Mouse (Mus musculus): Measurements from ENCODE around the gene Sgpp2.

Gene Sgpp2

GRCm38 (mm10) chr1:78409396-78409795 is 99.3 kb downstream of the Sgpp2 start:
- DNase-seq, result no peak

GRCm38 (mm10) chr1:78412668-78413067 is 102.5 kb downstream of the Sgpp2 start:
- DNase-seq, result no peak

GRCm38 (mm10) chr1:78414421-78414820 is 104.3 kb downstream of the Sgpp2 start:
- no peak for DNase-seq

GRCm38 (mm10) chr1:78417154-78417911 is 107.2 kb downstream of the Sgpp2 start:
- no peak for DNase-seq

- peak; percentile 58 for DNase-seq
Observed at GRCm38 (mm10) chr1:78419593-78419992, 109.4 kb downstream of the Sgpp2 start.

GRCm38 (mm10) chr1:78420271-78420670 is 110.1 kb downstream of the Sgpp2 start:
- DNase-seq, result no peak

- DNase-seq, result no peak
Observed at GRCm38 (mm10) chr1:78421749-78422148, 111.6 kb downstream of the Sgpp2 start.

GRCm38 (mm10) chr1:78422576-78422975 is 112.4 kb downstream of the Sgpp2 start:
- no peak for DNase-seq

- no peak for DNase-seq
Observed at GRCm38 (mm10) chr1:78424848-78425247, 114.7 kb downstream of the Sgpp2 start.

GRCm38 (mm10) chr1:78425309-78425708 is 115.2 kb downstream of the Sgpp2 start:
- no peak for DNase-seq

- DNase-seq, result peak; percentile 33
Observed at GRCm38 (mm10) chr1:78425793-78426700, 115.9 kb downstream of the Sgpp2 start.

- no peak for DNase-seq
Observed at GRCm38 (mm10) chr1:78426841-78427240, 116.7 kb downstream of the Sgpp2 start.

- no peak for DNase-seq
Observed at GRCm38 (mm10) chr1:78428851-78429250, 118.7 kb downstream of the Sgpp2 start.

GRCm38 (mm10) chr1:78433472-78433871 is 123.3 kb downstream of the Sgpp2 start:
- DNase-seq, result no peak

- DNase-seq, result no peak
Observed at GRCm38 (mm10) chr1:78435967-78436366, 125.8 kb downstream of the Sgpp2 start.

GRCm38 (mm10) chr1:78436445-78436844 is 126.3 kb downstream of the Sgpp2 start:
- no peak for DNase-seq

GRCm38 (mm10) chr1:78437150-78437549 is 127.0 kb downstream of the Sgpp2 start:
- DNase-seq, result no peak

- no peak for DNase-seq
Observed at GRCm38 (mm10) chr1:78440716-78441115, 130.6 kb downstream of the Sgpp2 start.

- no peak for DNase-seq
Observed at GRCm38 (mm10) chr1:78443056-78443455, 132.9 kb downstream of the Sgpp2 start.

- no peak for DNase-seq
Observed at GRCm38 (mm10) chr1:78446232-78446631, 136.1 kb downstream of the Sgpp2 start.

GRCm38 (mm10) chr1:78446742-78447141 is 136.6 kb downstream of the Sgpp2 start:
- DNase-seq, result no peak

GRCm38 (mm10) chr1:78448091-78448490 is 137.9 kb downstream of the Sgpp2 start:
- no peak for DNase-seq

- no peak for DNase-seq
Observed at GRCm38 (mm10) chr1:78451070-78451854, 141.1 kb downstream of the Sgpp2 start.
